Mouse (Mus musculus) hindbrain, embryonic 15.5 days (tissue): ENCODE measurements around the gene Irgc1. TPM values are rescaled to one million over a fixed set of nuclear protein-coding genes. Genes with fewer than 3 reads are reported as not detected.

Experiments used
- ATAC-seq: fragments of 200-750 bp; cut with Nextera tagmentation; 2 replicates; pipeline ENCODE4 v1.8.0; 2017; ENCODE audit warnings: low read depth, moderate number of reproducible peaks, moderate TSS enrichment; ENCODE audit not compliant: low FRiP score
- H3K27ac ChIP-seq: fragments of 300-500 bp; sonication (generic); replicated peaks from 2 replicates; pipeline ENCODE4 v1.5.1; 2015; ENCODE audit warnings: mild to moderate bottlenecking, inconsistent platforms
- H3K27me3 ChIP-seq: fragments of 300-500 bp; sonication (generic); 2 replicates; pipeline ENCODE4 v1.6.1; 2015; ENCODE audit warnings: control low read depth, inconsistent platforms
- H3K36me3 ChIP-seq: fragments of 300-500 bp; sonication (generic); 2 replicates; pipeline ENCODE4 v1.6.1; 2015; ENCODE audit warnings: control low read depth, inconsistent platforms
- H3K4me1 ChIP-seq: fragments of 300-500 bp; sonication (generic); replicated peaks from 2 replicates; pipeline ENCODE4 v1.6.1; 2015; ENCODE audit warnings: control low read depth, inconsistent platforms
- H3K4me2 ChIP-seq: fragments of 300-500 bp; sonication (generic); 2 replicates; pipeline ENCODE4 v1.6.1; 2015; ENCODE audit warnings: moderate library complexity, mild to moderate bottlenecking, inconsistent platforms
- H3K4me3 ChIP-seq: fragments of 300-500 bp; sonication (generic); 2 replicates; pipeline ENCODE4 v1.5.1; 2015; ENCODE audit warnings: mild to moderate bottlenecking, inconsistent platforms
- H3K9ac ChIP-seq: fragments of 300-500 bp; sonication (generic); 2 replicates; pipeline ENCODE4 v1.6.1; 2015; ENCODE audit warnings: inconsistent platforms
- H3K9me3 ChIP-seq: fragments of 300-500 bp; sonication (generic); 2 replicates; pipeline ENCODE4 v1.6.1; 2016; ENCODE audit warnings: control low read depth, inconsistent platforms
- WGBS: fragments of 180-500 bp; shearing (Covaris S2); methylation state at CpG from one replicate; pipeline ENCODE4 v1.1.7; 2015; 5-methylcytosine and 5-hydroxymethylcytosine counted together
- polyA plus RNA-seq: library from polyadenylated mRNA; unstranded; fragments of >200 nt; fragmentation: Nextera tagmentation; extraction: Ambion mirVana; gene quantifications from 2 replicates; pipeline ENCODE4 v1.2.1, GENCODE M21; 2015

The Irgc1 gene
- polyA plus RNA-seq, 1 experiment from 2014 or later: not detected

DNA sequence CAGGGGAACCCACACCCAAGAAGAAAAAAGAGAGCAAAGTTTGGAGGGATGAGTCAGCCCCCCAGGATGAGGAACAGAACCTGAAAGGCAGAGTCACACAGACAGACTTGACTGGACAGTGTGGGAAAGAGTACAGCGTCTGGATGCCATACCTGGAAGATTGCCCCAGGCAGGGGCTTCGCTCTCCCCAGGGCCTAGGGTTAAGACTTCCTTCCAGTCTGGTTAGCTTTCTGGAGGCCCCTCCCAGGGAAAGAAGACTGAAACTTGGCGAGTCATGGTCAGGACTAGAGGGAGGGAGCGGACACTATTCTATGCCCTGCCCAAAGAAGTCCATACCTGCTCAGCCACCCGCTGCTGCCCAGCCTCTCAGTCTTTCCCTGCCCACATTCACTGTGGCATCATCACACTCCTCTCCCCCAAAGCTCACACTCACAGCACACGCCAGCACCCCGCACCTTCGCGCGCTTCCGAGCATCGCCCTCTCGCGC, 28.9 kb upstream of the Irgc1 start:
- H3K9me3 ChIP-seq: no peaks in the 10 kb centered on the region
- peak overlapping the region; percentile 88 for H3K9ac ChIP-seq
- H3K4me1 ChIP-seq: peaks cover 57% of the 10 kb centered on the region
- H3K27ac ChIP-seq: peak overlapping the region; percentile 91
- peak; percentile 27 for ATAC-seq
- H3K36me3 ChIP-seq: no peaks in the 10 kb centered on the region
- no peaks in the 10 kb centered on the region for H3K27me3 ChIP-seq
- H3K4me2 ChIP-seq: peak overlapping the region; percentile 76
- H3K4me3 ChIP-seq: peak overlapping the region; percentile 78
- 10% methylated on average over 14 of the region's 14 CpGs for WGBS

DNA sequence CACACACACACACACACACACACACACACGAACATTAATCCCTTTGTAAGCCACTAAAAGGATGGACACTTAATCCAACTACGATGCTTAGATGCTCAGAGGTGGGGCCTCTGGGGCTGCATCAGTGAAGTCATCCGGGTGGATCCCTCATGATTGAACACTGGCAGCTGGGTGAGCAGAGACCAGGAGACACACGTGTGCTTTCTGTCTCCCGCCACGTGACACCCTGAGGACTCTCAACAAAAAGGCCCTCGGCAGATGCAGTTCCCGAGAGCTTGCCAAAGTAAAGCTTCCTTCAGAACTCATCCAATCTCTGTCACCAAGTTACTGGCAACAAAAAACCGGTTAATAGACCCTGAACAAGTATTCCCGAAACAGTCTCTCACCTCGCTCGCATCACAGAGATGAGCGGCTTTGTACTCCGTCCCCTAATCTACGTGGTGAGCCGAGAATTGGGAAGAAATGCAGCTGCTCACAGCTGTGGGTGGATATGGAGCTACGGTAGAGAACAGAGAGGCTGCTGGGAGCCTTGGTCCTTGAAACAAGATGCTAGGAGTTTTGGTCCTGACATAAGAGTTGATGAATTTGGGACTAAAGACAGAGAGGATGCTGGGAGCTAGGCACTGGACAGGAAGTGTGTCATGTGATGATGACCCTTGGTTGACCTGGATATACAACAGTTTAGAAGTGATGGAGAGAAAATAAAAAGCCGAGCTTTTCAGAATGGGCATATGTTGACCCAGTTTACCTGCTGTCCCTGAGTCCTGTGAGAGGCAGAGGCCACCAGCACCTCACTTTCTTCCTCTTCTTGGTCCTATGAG, 28.2 kb upstream of the Irgc1 start:
- peak overlapping the region; percentile 88 for H3K9ac ChIP-seq
- H3K4me3 ChIP-seq: peak overlapping the region; percentile 78
- 0 out of 2 replicates have a peak, but pooled peaks have one; percentile 2 for ATAC-seq
- peak overlapping the region; percentile 91; the same call in 1 of the 2 replicates for H3K27ac ChIP-seq
- no peaks in the 10 kb centered on the region for H3K27me3 ChIP-seq
- H3K36me3 ChIP-seq: no peaks in the 10 kb centered on the region
- 48% methylated on average over 18 of the region's 18 CpGs for WGBS
- H3K4me1 ChIP-seq: peaks cover 51% of the 10 kb centered on the region
- no peaks in the 10 kb centered on the region for H3K9me3 ChIP-seq
- H3K4me2 ChIP-seq: peak overlapping the region; percentile 76

DNA sequence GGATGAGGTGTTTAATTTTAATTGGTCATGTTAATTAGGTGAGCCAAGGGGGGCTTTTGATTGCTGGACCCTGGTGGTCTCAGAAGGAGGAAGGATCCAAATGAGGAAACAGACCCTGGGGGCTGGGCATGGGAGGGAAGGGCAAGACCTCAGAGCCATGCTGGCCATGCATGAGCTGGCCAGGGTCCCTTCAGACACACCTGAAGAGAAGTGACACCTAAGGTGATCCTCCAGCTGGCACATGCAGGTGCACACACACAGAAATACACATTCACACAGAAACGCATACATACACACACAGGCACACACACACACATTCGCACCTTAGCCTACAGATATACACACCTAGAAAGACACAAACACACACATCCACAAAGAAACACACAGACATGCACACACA, 27.6 kb upstream of the Irgc1 start:
- Histone ChIP-seq H3K36me3 (no peaks in the 10 kb centered on the region), H3K4me3 (peak overlapping the region; percentile 78; the same call in 1 of the 2 replicates), H3K9ac (peak overlapping the region; percentile 23; the same call in 1 of the 2 replicates), H3K4me2 (peak overlapping the region; percentile 76; the same call in 1 of the 2 replicates), H3K9me3 (no peaks in the 10 kb centered on the region), H3K27ac (no peak overlapping the region), H3K27me3 (no peaks in the 10 kb centered on the region), H3K4me1 (peaks cover 50% of the 10 kb centered on the region)
- no peak for ATAC-seq
- WGBS: 79% methylated on average over 2 of the region's 2 CpGs

DNA sequence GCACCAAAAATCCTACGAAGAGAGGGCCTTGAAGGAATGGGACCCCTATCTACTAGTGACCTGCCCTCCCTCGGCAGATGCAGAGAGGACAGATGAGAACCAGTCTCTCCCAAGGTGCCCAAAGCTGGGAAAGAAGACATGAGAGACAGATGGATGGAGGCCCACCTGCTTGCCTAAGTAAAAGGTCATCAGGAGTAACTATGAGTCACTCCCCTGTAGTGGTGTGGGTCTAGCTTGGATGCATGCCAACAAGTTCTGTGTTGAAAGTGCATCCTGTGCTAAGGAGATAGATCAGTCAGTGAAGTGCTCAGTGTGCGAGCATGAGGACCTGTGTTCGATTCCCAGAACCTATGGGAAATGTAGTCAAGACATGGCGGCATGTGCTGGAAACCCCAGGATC, 26.8 kb upstream of the Irgc1 start:
- 93% methylated on average over 5 of the region's 5 CpGs for WGBS
- Histone ChIP-seq H3K36me3 (no peaks in the 10 kb centered on the region), H3K27ac (no peak overlapping the region), H3K4me3 (no peak overlapping the region), H3K27me3 (no peaks in the 10 kb centered on the region), H3K9me3 (no peaks in the 10 kb centered on the region), H3K4me1 (peaks cover 42% of the 10 kb centered on the region), H3K9ac (no peak overlapping the region), H3K4me2 (no peak overlapping the region)
- no peak for ATAC-seq

DNA sequence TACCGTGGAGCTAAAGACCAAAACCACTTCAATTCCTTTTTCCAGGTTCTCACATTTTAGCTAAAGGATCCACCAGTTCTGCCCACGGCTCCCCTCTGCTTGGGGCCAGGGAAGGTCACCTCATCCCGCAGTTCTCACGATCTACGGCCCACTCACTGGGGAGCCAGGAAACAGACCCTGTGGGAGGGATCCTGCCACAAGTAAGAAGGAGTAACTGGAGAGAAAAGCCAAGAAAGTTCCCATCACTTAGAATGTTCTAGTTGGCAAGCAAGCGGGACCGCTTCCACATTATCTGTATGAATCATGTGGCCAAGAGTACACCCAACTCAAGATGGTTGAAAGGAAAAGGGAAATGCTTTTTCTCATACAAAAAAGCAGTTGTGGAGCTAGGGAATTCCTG, 24.8 kb upstream of the Irgc1 start:
- Histone ChIP-seq H3K4me3 (no peak overlapping the region), H3K4me1 (peaks cover 29% of the 10 kb centered on the region), H3K9ac (no peak overlapping the region), H3K4me2 (no peak overlapping the region), H3K27ac (no peak overlapping the region), H3K36me3 (no peaks in the 10 kb centered on the region), H3K9me3 (no peaks in the 10 kb centered on the region), H3K27me3 (no peaks in the 10 kb centered on the region)
- WGBS: 84% methylated on average over 7 of the region's 7 CpGs
- no peak for ATAC-seq

DNA sequence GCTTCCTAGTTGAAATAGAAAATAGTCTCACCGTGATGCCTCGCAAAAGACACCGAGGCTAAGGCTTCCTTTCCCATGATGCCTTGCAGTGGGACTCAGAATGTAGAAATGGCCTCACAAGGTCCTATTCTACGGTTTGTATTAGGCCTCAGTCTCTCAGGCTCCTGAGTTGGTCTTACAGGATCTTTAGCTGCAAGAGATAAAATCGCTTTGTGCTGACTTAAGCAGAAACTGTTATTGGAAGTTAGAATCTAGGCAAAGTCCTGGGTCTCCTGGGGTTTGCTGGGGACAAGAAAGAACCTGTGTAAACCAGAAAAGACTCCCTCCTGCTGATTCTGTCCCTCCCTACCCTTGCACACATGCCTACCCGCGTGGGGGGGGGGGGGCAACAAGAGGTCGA, 24.2 kb upstream of the Irgc1 start:
- WGBS: 78% methylated on average over 8 of the region's 8 CpGs
- H3K4me2 ChIP-seq: no peak overlapping the region
- H3K27ac ChIP-seq: no peak overlapping the region
- no peak for ATAC-seq
- H3K4me3 ChIP-seq: no peak overlapping the region
- H3K36me3 ChIP-seq: no peaks in the 10 kb centered on the region
- H3K9ac ChIP-seq: no peak overlapping the region
- H3K4me1 ChIP-seq: peaks cover 27% of the 10 kb centered on the region
- no peaks in the 10 kb centered on the region for H3K27me3 ChIP-seq
- no peaks in the 10 kb centered on the region for H3K9me3 ChIP-seq

DNA sequence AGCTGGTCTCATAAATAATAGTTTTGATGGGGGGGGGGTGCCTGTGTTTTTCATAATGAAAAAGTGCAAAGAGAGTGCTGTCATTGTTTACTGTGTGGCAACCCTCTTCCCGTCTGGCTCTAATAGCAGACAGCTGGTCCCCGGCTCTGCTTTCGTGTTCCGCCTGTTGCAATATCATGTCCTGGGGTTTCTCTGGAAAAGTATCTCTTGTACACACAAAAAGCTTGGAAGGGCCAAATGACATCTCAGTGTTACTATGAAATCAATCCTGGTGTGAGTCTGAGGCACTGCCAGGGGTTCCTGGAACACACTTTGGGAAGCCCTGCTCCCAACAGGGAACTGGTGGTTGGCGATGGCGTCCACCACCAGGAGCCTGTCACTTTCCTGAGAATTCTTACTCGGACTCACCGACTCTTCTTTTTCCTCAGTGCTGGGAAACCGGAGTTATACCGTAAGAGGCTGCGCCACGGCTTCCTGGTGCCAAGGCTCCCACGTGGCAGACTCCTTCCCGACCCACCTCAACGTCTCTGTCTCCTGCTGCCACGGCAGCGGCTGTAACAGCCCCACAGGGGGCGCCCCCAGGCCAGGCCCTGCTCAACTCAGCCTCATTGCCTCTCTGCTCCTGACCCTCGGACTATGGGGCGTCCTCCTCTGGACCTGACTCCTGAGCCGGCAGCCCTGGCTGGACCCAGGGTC, 22.9 kb upstream of the Irgc1 start:
- Histone ChIP-seq H3K9ac (no peak overlapping the region), H3K36me3 (no peaks in the 10 kb centered on the region), H3K27ac (no peak overlapping the region), H3K9me3 (no peaks in the 10 kb centered on the region), H3K4me2 (peak overlapping the region; percentile 18), H3K27me3 (no peaks in the 10 kb centered on the region), H3K4me3 (no peak overlapping the region), H3K4me1 (peaks cover 13% of the 10 kb centered on the region)
- 31% methylated on average over 21 of the region's 21 CpGs for WGBS
- no peak; the same call in 1 of the 2 replicates for ATAC-seq

DNA sequence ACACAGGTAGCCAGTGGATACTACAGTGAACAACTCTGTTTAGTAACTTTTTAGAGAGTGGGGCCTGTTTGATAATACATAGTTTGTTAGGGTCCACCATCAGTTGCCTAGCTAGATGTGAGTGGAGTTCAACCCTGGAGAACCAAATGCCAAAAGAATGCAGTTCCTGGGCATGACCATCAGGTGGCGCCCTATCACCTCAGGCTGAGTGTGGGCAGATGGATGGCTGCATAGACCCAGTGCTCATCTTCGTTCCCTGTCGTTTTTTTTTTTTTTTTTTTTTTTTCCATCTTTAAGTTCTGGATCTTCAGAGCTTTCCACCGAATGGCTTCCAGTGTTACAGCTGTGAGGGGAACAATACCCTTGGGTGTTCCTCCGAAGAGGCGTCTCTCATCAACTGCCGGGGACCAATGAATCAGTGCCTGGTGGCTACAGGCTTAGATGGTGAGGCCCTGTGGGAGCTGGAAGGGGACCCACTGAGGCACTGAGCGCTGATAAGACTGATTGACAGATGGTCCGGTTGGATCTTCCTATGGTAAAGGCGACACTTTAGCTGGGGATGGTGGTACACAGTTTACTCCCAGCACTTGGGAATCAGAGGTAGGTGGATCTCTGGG, 21.9 kb upstream of the Irgc1 start:
- H3K4me2 ChIP-seq: no peak overlapping the region
- no peaks in the 10 kb centered on the region for H3K9me3 ChIP-seq
- no peak overlapping the region for H3K27ac ChIP-seq
- H3K36me3 ChIP-seq: no peaks in the 10 kb centered on the region
- WGBS: 38% methylated on average over 10 of the region's 10 CpGs
- no peaks in the 10 kb centered on the region for H3K27me3 ChIP-seq
- no peak overlapping the region for H3K4me3 ChIP-seq
- peaks cover 6% of the 10 kb centered on the region; the same call in 1 of the 2 replicates for H3K4me1 ChIP-seq
- H3K9ac ChIP-seq: no peak overlapping the region
- no peak for ATAC-seq

DNA sequence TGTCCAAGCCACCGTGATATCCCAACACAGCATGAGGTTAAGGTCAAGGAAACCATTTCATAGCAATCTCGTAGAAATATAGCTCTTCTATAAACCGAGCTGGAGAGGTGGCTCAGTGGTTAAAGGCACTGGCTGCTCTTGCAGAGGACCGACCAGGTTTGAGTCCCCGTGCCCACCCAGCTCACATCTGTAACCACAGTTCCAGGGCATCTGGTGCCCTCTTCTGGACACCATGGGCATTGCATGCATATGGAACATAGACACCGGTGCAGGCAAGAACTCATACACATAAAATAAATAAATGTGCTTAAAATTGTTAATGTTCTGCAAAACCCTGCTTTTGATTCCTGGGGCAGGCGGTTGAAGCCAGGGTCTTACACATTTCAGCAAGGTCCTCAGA, 20.8 kb upstream of the Irgc1 start:
- no peak overlapping the region for H3K9ac ChIP-seq
- no peaks in the 10 kb centered on the region for H3K9me3 ChIP-seq
- no peaks in the 10 kb centered on the region for H3K36me3 ChIP-seq
- H3K4me3 ChIP-seq: no peak overlapping the region
- no peak overlapping the region for H3K27ac ChIP-seq
- no peaks in the 10 kb centered on the region for H3K27me3 ChIP-seq
- WGBS: 74% methylated on average over 7 of the region's 7 CpGs
- ATAC-seq: no peak
- H3K4me2 ChIP-seq: no peak overlapping the region
- peaks cover 6% of the 10 kb centered on the region; the same call in 1 of the 2 replicates for H3K4me1 ChIP-seq

DNA sequence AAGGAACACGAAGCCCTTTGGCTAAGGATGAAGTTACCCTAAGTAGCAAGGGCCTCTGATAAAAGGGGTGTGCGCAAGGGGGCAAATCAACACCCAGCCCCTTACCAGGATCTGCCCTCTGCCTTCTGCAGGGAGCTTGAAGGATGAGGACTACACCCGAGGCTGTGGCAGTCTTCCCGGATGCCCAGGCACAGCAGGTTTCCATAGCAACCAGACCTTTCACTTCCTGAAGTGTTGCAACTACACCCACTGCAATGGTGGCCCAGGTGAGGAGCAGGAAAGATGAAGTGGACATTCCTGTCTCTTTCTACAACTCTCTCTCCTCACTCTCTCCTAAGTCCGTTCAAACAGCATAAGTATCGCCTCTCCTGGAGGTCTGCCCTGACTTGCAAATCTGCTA, 20.3 kb upstream of the Irgc1 start:
- no peak overlapping the region for H3K27ac ChIP-seq
- ATAC-seq: no peak
- no peak overlapping the region for H3K4me3 ChIP-seq
- no peaks in the 10 kb centered on the region for H3K27me3 ChIP-seq
- H3K9ac ChIP-seq: no peak overlapping the region
- H3K9me3 ChIP-seq: no peaks in the 10 kb centered on the region
- H3K4me1 ChIP-seq: peaks cover 6% of the 10 kb centered on the region; the same call in 1 of the 2 replicates
- 68% methylated on average over 6 of the region's 6 CpGs for WGBS
- H3K4me2 ChIP-seq: no peak overlapping the region
- H3K36me3 ChIP-seq: no peaks in the 10 kb centered on the region

DNA sequence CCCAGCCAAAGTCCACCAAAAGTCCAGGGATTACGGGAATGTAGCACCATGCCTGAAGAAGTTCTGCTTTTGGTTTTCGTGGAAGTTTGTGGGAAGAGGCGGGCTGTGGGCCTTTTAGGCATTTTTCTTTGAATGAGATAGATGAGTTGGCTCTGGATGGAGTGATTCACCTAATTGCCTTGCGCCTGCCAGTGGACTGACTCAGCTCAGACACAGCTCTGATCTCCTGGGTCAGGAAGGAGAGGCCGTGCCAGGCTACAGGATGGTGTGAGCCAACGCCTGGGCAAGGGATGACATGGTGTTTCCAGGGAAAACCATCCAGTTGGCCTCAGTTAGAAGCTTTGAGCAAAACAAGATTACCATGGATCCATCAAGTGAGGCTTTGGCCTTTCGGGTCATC, 18.3 kb upstream of the Irgc1 start:
- Histone ChIP-seq H3K4me1 (peaks cover 6% of the 10 kb centered on the region; the same call in 1 of the 2 replicates), H3K36me3 (no peaks in the 10 kb centered on the region), H3K9ac (no peak overlapping the region), H3K4me3 (no peak overlapping the region), H3K27me3 (no peaks in the 10 kb centered on the region), H3K4me2 (no peak overlapping the region), H3K9me3 (no peaks in the 10 kb centered on the region), H3K27ac (no peak overlapping the region)
- ATAC-seq: no peak
- WGBS: 96% methylated on average over 7 of the region's 7 CpGs

DNA sequence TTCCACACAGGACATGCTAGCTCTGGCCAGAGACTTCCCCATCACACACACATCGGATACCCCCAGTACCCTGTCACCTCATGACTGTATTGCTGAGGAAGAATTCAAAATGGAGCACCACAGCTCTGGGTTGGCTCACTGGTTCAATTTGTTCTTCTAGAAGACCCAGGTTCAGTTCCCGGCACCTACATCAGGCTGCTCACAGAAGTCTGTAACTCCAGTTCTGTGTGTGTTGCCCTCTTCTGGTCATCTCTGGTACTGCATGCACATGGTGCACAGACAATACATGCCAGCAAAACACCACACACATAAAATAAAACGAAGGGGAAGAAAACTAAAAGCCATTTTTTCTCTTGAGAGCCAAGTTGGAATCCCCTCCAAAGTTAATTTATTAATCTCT, 17.0 kb upstream of the Irgc1 start:
- H3K27me3 ChIP-seq: no peaks in the 10 kb centered on the region
- no peak overlapping the region for H3K4me2 ChIP-seq
- H3K4me1 ChIP-seq: no peaks in the 10 kb centered on the region
- H3K9me3 ChIP-seq: no peaks in the 10 kb centered on the region
- H3K9ac ChIP-seq: no peak overlapping the region
- H3K36me3 ChIP-seq: no peaks in the 10 kb centered on the region
- no peak overlapping the region for H3K27ac ChIP-seq
- WGBS: 89% methylated on average over 3 of the region's 3 CpGs
- H3K4me3 ChIP-seq: no peak overlapping the region
- ATAC-seq: no peak
